In the genomic region with DNA sequence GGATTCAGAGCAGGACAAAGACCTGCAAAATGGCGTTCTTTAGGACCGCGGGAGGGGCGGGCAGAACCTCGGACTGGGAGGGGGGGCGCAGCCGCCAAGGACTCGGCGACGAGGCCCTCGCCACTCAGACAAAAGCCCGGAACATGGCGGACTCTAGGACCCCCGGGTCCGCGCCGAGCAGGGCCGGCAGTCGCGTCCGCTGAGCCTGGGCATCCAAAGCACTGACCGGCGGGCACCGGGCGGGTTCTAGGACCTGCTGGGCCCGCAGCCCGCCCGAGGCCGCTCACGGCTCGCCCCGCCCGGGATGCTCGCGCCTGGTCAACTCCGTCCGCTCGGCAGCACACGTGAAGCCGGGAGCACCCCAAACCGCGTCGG, we compare ENCODE assay signal across 8 mouse cellular contexts. TPM values are rescaled to one million over a fixed set of nuclear protein-coding genes. Genes with fewer than 3 reads are reported as not detected.
A peak's percentile ranks its signal among the peaks of the same experiment; 100 is the strongest.
DNase-seq lines count a peak whose midpoint lies in the region; ATAC-seq lines count a peak whose summit lies in the region.

No protein-coding gene starts in this region.

- peaks cover 25% of the 10 kb centered on the region for H3K36me3 ChIP-seq in hindbrain, embryonic 15.5 days

- H3K9ac ChIP-seq in hindbrain, embryonic 15.5 days, result peak overlapping the region; percentile 96

- WGBS in hindbrain, embryonic 15.5 days, result under 1% methylated on average over 31 of the region's 43 CpGs

- no peaks in the 10 kb centered on the region for H3K27me3 ChIP-seq in hindbrain, embryonic 15.5 days

- peak; percentile 96 for ATAC-seq in hindbrain, embryonic 15.5 days (ENCODE audit: low FRiP score, low read depth)

- H3K4me1 ChIP-seq in hindbrain, embryonic 15.5 days (replicated peaks), result peaks cover 34% of the 10 kb centered on the region

- peak overlapping the region; percentile 90 for H3K4me3 ChIP-seq in hindbrain, embryonic 15.5 days

- peak; percentile 52 for DNase-seq in WW6 (ENCODE audit: low read depth, low spot score)
- peak; percentile 99 to 100 for DNase-seq in cerebellum, postnatal 36 days
- peak; percentile 93 to 95 for DNase-seq in frontal cortex, postnatal 36 days (ENCODE audit: low spot score in 2 of 2)
- DNase-seq in left cerebral cortex, adult 11 months (ENCODE audit: low spot score), result peak; percentile 89
- peak; percentile 94 for DNase-seq in lung, postnatal 36 days
- peak; percentile 97 for DNase-seq in retina, embryonic 14.5 days (ENCODE audit: low spot score)
- DNase-seq in thymus, postnatal 36 days, result peak; percentile 89 to 91

- H3K27ac ChIP-seq in hindbrain, embryonic 15.5 days (replicated peaks), result peak overlapping the region; percentile 100

- H3K4me2 ChIP-seq in hindbrain, embryonic 15.5 days, result peak overlapping the region; percentile 76

- H3K9me3 ChIP-seq in hindbrain, embryonic 15.5 days, result no peaks in the 10 kb centered on the region

RNA-seq across cellular contexts. Expression of a gene that starts 0.4 kb away (rescaled TPM):
- polyA plus RNA-seq in hindbrain, embryonic 15.5 days (2015; fragmentation: Nextera tagmentation; extraction: Ambion mirVana), result 9.3 and 9.8 TPM in 2 replicates

RNA-seq across cellular contexts. Expression of a gene that starts 1.0 kb away (rescaled TPM):
- polyA plus RNA-seq in hindbrain, embryonic 15.5 days (2015; fragmentation: Nextera tagmentation; extraction: Ambion mirVana), result 35.1 and 36.9 TPM in 2 replicates

RNA-seq across cellular contexts. Expression of a gene that starts 15.2 kb away (rescaled TPM):
- polyA plus RNA-seq in hindbrain, embryonic 15.5 days (2015; fragmentation: Nextera tagmentation; extraction: Ambion mirVana), result 1.2 and 1.5 TPM in 2 replicates

RNA-seq across cellular contexts. Expression of a gene that starts 19.6 kb away (rescaled TPM):
- not detected in 2 replicates for polyA plus RNA-seq in hindbrain, embryonic 15.5 days (2015; fragmentation: Nextera tagmentation; extraction: Ambion mirVana)

RNA-seq across cellular contexts. Expression of a gene that starts 19.8 kb away (rescaled TPM):
- polyA plus RNA-seq in hindbrain, embryonic 15.5 days (2015; fragmentation: Nextera tagmentation; extraction: Ambion mirVana), result 69.6 and 71.5 TPM in 2 replicates

Comparison
In these comparisons a context has a peak if more than half of its experiments do, and no peak if none do; other contexts are left out.
1. Peak in every context shown above with its lines: DNase-seq, ATAC-seq, H3K4me3 ChIP-seq and H3K27ac ChIP-seq.